Mouse (Mus musculus) central nervous system, embryonic 11.5 days (tissue): ENCODE data around the gene Kir3dl2. TPM values are rescaled to one million over a fixed set of nuclear protein-coding genes. Genes with fewer than 3 reads are reported as not detected.

Source experiments
- polyA plus RNA-seq: library from polyadenylated mRNA; depleted of rRNA; stranded (reverse); fragments of >200 nt; gene quantifications from 2 replicates; pipeline ENCODE4 v1.2.3, GENCODE M21; 2012; rRNA removed

The Kir3dl2 gene
- polyA plus RNA-seq: not detected in 2 replicates

GRCm38 (mm10) chrX:136543956-136544355 lies at the start of gene Kir3dl2:
Gene Kir3dl2 (minus strand): TSS chrX:136544056.

GRCm38 (mm10) chrX:136590199-136590896 lies 46.5 kb upstream of the Kir3dl2 start, which contains the start of gene Tceal3:
Gene Tceal3 (plus strand): TSS chrX:136590842.

GRCm38 (mm10) chrX:136517699-136518098 lies 26.2 kb downstream of the Kir3dl2 start, which contains the start of gene Kir3dl1:
Gene Kir3dl1 (plus strand): TSS chrX:136517999.

Other genes starting within 250 kb of the Kir3dl2 start
- not detected in 2 replicates for gene Kir3dl1, start 26.1 kb downstream of the Kir3dl2 start, polyA plus RNA-seq
- 33.8 and 87.4 TPM in 2 replicates for gene Tceal3, start 46.8 kb upstream of the Kir3dl2 start, polyA plus RNA-seq
- 7.1 and 7.2 TPM in 2 replicates for gene Tceal1, start 163.9 kb upstream of the Kir3dl2 start, polyA plus RNA-seq
- 512 and 1,459 TPM in 2 replicates for gene Morf4l2, start 199.6 kb upstream of the Kir3dl2 start, polyA plus RNA-seq
- not detected in 2 replicates for gene Glra4, start 236.1 kb upstream of the Kir3dl2 start, polyA plus RNA-seq